Comparison of ENCODE assay signal across 17 mouse cellular contexts in the genomic region with DNA sequence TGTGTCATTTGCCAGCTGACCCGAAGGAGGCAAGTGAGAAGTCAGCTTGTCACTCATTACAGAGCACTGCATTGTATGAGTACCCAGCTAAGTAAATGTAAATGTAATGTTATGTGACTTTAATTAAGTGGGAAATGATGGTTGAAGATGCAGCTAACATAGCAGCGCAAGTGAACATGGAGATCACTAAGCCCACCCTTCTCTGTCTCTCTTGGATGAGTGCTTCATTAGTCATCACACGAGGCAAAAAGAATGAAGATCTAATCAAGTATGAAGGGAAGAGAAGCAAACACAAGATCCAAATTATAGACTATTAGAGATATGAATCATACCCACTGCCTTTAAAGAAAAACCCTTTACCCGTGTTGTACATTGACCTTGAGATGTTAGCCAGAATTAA.
"Had no signal": no experiment of that assay in that cellular context is flagged by ENCODE, and none has a peak within 500 bp of the region (broad histone marks: within the 10 kb centered on the region; RNA-seq: fewer than 3 reads in every experiment).

No protein-coding gene starts in this region.

- H3K4me2 ChIP-seq: liver, embryonic 11.5 days; liver, embryonic 13.5 days; liver, embryonic 15.5 days; lung, embryonic 15.5 days; midbrain, embryonic 12.5 days; neural tube, embryonic 12.5 days had no signal

- DNase-seq: liver, embryonic 13.5 days; liver, postnatal 0 days; lung, adult 2 months; lung, postnatal 14 days; lung, postnatal 36 days; midbrain, embryonic 14.5 days; right cerebral cortex, postnatal 14 days; thymus, adult 18-20 months; thymus, postnatal 25 days had no signal

- H3K4me3 ChIP-seq: liver, embryonic 13.5 days; liver, embryonic 15.5 days; lung, embryonic 15.5 days; megakaryocyte, embryonic 14.5 days; midbrain, embryonic 12.5 days; neural tube, embryonic 12.5 days had no signal

- H3K9ac ChIP-seq: liver, embryonic 13.5 days; liver, embryonic 15.5 days; liver, postnatal 0 days; lung, embryonic 15.5 days; midbrain, embryonic 12.5 days; neural tube, embryonic 12.5 days had no signal

- H3K27ac ChIP-seq: liver, embryonic 13.5 days; liver, embryonic 15.5 days; lung, embryonic 15.5 days; macrophage; midbrain, embryonic 12.5 days; neural tube, embryonic 12.5 days had no signal

- H3K27me3 ChIP-seq: liver, embryonic 13.5 days; liver, embryonic 15.5 days; lung, embryonic 15.5 days; megakaryocyte, embryonic 14.5 days; neural tube, embryonic 12.5 days had no signal

- ATAC-seq: liver, postnatal 0 days; lung, postnatal 0 days had no signal

- H3K4me1 ChIP-seq: liver, embryonic 13.5 days; liver, embryonic 15.5 days; lung, embryonic 15.5 days; megakaryocyte, embryonic 14.5 days; neural tube, embryonic 12.5 days had no signal

- H3K9me3 ChIP-seq: liver, embryonic 13.5 days; liver, embryonic 15.5 days; lung, embryonic 15.5 days; midbrain, embryonic 12.5 days; neural tube, embryonic 12.5 days had no signal

- H3K36me3 ChIP-seq: liver, embryonic 13.5 days; liver, embryonic 15.5 days; lung, embryonic 15.5 days; midbrain, embryonic 12.5 days; neural tube, embryonic 12.5 days had no signal
